Mouse (Mus musculus) skeletal muscle tissue, adult 2 months (tissue): ENCODE data around the gene Slc27a1.

Experiments used
- DNase-seq: peaks from one replicate; pipeline ENCODE4 v3.0.0-alpha.2; 2012; ENCODE audit warnings: low read depth, low spot score

Gene Slc27a1

DNA sequence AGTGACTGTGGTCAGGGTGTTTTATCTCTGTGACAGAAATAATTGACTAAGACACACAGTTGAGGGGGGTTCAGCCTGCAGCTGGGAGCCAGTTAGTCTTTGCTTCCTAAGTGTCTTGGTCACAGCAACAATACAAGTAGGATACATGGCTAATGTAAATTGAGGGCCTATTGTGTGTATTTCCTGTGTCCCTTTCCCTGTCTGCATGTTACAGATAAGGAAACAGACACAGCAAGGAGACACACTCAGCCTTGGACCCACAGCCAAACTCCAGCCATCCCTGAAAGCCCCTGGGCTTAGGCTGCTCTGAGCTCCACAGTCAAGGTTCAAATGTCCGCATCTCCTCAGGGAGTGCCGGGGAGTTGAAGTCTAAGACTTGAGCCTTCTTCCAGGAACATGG lies 14.0 kb upstream of the Slc27a1 start:
- no peak for DNase-seq

DNA sequence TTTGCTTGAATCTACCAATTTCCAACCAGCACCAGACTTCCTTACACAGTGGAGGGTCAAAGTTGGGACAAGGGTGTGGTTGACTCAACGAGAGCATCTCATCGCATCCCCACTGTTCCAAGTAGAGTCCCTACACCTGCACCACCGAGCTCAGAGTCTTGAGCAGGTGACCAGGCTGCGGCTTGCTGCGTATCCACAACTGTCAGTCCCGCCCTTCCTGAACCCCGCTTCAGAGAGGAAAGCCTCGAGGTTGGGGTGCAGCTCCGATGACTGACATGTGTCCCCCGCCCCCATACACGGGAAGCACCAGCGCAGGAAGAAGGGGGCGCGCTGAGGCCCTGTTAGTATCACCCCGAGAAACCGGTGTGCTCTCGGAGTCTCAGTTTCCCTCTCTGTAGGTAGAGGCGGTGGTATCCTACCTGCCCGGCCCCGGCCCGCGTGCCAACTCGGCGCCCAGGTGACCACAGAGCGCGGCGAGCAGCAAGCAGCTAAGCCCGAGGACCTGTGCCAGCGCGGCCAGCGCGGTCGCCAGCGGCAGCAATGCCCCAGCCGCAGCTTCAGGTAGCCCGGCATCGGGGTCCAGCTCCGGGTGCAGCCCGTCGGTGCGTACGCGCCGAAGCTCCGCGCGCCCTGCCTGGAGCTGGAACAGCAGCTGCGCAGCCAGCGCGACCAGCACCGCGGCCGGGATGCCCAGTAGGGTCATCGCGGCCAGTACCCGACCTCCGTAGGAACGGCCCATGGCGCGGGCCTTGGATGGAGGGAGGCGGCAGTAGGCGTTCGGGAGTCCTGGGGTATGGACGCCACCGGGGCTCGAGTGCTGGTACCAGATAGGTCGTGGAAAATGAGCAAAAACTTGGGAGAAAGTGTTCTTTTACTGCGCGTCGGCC lies 10.4 kb upstream of the Slc27a1 start, which contains the start of gene Tmem221:
Gene Tmem221 (minus strand): TSS at position 801 of the 887 bp plus-strand sequence.
- DNase-seq, result no peak

DNA sequence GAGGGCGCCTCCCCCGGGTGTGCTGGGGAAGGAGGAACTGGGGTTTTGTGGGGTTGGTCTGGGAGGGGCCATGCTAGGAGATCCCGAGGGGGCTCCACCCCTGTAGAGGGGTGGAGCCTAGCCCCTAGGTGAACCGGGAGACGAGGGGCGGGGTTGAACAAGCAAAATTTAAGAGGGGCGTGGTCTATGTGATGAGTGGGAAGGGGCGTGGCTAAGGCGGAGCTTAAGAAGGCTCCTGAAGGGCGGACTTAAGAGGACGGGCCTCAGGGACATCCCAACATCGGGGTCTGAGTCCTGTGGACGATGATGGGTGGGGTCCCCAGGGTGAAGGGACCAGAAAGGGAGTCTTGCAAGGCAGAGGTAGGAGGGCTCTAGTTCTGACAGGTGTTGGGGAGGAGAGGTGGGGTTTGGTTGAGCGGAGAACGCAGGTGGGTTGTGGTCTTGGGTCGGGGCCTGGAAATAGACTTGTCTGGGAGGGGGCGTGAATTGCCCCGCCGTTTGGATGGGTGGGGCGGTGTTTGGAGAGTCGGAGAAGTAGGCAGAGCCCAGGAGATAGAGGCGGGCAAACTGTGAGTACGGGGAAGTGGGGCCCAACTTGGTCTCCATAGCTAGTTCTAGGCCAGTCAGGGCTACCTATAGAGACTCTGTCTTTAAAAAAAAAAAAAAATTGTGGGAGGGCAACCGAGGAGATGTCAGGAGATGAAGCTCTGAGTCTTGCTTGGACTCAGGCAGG lies 9.6 kb upstream of the Slc27a1 start:
- peak; percentile 56 for DNase-seq

DNA sequence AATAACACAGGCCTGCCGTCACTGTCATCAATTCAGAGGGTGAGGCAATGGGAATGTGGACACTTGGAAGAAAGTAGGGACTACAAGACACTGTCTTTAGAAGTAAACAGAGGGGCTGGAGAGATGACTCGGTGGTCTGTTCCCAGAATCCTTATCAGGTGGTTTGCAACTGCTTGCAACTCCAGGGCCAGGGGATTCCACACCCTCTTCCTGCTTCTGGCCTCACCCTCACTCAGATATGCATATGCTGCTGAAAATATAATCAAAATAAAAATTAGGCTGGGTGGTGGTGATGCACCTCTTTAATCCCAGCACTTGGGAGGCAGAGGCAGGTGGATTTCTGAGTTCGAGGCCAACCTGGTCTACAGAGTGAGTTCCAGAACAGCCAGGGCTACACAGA lies 8.6 kb upstream of the Slc27a1 start:
- no peak for DNase-seq

DNA sequence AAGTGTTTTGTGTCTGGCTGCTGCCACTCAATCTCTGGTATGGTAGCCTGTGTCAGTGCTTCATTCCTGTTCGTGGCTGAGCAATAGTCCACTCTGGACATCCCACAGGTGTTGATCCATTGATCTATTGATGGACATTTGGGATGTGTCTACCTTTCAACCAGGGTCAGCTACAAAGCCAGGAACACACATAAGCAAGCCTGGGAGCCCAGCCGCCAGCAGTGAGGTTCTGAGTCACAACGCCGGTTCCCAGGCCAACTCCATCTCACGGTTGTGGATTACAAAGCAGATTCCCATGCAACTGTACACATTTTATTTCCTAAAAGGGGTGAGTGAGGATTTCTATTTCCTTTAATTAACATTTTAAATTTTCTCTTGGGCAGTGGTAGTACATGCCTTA lies 7.9 kb upstream of the Slc27a1 start:
- DNase-seq, result no peak

DNA sequence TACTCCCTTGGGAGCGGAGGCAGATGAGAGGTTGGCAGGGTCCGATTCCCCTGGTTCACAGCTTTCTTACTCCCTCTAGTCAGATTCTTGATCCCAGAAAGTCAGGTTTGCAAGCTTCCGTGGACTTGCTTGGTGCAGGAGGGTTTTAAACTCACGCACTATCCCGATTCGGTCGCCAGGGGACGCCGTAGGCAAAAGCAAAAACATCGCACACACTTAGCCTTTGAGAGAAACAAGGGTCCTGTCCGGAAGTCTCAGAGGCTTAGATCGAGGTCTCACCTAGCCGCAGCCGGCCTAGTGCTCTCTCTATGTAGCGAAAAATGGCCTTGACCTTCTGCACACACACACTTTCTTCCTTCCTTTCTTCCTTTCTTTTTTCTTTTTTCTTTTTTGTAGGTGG lies 7.3 kb upstream of the Slc27a1 start:
- peak; percentile 59 for DNase-seq

DNA sequence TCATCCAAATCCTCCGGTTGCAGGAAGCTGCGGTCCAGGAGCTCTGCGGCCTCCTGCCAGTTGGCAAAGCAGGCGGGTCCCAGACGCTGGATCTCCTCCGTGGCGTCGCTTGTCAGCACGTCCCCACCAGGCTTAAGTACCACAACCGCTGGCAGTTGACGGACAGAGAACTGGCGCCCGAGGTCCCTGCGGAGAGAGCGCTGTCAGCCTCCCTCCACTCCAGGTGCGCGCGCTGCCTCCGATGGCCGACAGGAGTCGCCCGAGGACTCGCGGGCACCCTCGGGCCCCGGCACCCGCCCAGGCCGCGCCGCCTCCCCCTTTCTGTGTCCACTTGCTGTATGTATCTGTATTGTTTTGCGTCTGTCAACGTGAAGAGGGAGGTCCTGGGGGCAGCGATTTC lies 5.9 kb upstream of the Slc27a1 start:
- DNase-seq, result peak; percentile 51

DNA sequence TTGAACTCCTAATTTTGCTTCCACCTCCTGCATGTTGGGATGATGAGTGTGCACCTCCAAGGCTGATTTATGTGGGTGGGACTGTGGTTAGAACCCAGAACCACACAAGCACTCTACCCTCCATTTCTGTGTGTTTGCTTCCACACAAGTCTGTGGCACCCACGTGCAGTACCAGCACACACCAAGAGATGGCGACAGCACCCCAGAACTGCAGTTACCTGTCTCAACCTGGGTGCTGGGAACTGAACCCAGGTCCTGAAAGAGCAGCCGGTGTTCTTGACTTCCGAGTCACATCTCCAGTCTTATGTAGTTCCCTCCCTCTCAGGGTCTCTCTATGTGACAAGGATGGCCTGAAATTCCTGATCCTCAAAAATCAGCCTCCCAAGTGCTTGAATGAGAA lies 4.7 kb upstream of the Slc27a1 start:
- DNase-seq, result no peak

DNA sequence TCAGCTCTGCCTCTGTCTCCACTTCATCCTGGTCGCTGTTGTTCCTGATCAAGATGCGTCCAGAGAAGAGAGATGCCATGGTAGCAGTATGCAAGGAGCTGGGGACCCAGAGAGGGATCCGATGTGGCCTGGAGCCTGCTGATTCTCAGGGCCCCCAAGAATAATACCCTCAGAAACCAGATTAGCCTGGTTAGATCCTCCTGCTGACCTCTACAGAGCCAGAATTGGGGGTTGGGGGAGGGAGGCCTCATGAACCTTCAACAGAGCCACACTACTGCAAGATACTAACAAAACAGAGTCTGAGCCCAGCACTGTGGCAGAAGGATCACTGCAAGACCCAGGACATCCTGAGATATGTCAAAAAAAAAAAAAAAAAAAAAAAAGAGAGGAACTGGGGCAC lies 2.2 kb upstream of the Slc27a1 start, which contains the start of gene Nxnl1:
Gene Nxnl1 (minus strand): TSS at position 101 of the 400 bp plus-strand sequence.
- no peak for DNase-seq

DNA sequence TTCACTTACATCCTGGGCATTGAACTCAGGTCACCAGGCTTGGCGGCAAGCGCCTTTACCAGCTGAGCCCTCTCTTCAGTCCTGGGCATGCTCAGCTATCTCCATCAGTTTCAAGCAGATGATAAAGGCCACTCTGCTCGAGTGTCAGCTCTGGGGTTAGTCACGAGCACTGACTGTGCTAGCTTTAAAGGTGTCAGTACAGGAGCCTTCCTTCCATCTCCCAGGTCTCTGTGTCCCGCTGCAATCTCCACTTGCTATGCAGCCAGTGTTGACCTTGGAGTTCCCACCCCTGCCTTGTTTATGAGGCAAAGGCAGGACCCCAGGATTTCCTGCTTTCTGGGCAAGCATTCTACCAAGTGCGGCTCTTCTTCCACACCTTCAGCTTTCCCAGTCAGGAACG lies 1.1 kb upstream of the Slc27a1 start:
- DNase-seq, result no peak

DNA sequence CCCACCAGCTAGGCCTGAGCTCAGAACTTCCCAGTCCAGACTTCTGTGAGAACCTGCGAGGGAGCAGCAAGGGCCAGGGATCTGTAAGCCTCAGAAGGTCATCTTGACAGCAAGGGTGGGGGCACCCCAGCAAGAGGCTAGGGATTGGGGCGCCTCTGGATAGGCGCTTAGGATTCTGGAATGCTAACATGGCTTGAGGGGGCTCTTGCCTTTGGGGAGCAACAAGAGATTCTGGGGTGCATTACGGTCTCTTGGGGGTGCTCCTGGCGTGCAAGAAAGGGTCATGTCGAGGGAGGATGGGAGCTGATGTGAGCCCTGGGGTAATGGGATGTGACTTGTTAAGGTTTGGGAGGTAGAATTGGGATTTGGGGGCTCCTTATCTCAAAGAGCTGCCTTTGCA lies 259 bp downstream of the Slc27a1 start:
- DNase-seq, result no peak

DNA sequence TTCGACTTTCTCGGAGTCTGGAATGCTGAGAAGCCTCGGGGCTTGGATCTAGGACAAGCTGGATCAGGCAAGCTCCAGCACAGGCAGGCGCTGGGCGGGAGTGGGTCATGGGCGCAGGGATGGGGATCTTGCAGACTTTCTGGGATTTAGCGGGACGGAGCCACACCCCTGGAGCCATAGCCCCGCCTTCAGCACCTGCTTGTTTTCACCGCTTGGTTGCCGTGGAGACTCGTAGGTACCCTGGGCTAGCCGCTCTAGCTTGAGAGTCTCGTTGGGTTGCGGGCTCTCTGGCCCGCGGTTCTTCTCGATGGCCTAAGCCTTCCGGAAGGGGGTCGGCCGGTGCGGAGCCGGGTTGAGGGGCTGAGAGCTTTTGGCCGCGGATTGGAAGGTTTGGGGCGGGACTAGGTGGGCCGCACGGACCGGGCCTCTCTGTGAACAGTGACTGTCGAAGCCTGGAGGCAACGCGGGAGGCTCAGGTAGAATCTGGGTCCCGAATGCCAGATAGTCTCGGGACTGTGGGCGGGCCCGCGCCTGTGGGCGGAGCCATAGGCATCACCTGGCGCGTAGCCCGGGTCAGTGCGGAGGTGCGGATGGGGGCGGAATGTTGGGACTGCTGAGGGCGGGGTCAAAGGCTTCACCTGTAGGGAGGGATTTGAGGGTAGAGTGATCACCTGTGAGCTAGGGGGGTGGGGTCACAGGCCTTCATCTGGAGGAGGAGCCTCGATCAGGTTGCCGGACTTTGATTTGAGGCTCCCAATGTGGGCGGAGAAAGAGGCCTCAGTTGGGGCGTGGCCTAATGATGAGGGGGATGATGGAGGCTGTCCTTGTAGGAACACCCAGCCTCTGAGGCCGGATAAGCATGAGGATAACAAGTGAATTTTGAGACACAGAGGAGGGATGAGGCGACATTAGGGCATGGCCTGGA lies 946 bp downstream of the Slc27a1 start:
- DNase-seq, result peak; percentile 79

DNA sequence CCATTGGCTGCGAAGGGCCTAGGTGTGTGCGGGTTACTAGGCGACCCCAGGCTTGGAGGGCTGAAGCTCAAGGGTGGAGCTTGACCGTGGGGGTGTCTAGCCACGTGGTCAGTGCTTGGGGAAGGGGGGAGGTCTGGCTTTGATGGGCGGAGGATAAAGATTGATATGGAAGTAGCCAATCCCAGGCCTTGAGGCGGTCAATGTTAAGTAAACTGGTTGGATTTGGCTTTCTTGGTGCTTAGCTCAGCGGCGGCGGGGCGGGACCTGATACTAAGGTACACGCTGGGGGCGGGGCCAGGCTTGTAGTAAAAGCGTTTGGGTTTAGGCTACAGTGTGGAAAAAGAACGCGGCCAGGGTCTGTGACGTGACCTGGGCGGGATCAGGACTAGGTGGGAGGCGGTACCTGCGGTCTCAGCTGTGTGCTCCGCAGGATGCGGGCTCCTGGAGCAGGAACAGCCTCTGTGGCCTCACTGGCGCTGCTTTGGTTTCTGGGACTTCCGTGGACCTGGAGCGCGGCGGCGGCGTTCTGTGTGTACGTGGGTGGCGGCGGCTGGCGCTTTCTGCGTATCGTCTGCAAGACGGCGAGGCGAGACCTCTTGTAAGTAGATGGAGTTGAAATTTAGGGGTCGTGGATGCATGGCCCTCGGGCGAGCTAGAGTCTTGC lies 1.7 kb downstream of the Slc27a1 start:
- peak; percentile 89 for DNase-seq

DNA sequence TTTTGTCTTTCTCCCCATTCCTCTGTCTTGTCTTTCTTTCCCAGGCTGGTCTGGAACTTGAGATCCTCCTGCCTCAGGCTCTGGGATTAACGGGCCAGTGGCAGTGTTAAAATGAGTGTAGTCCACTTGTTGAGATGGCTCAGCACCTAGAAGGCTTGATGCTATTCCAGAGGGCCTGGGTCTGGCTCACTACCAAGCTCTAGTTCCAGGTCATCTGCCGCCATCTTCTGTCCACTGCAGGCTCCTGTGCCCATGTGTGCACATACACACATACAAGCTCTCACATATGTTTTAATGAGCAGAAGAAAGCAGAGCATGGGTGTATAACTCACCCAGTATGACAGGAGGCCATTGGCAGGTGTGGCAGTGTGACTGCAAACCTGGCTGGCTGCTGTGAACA lies 3.4 kb downstream of the Slc27a1 start:
- no peak for DNase-seq

DNA sequence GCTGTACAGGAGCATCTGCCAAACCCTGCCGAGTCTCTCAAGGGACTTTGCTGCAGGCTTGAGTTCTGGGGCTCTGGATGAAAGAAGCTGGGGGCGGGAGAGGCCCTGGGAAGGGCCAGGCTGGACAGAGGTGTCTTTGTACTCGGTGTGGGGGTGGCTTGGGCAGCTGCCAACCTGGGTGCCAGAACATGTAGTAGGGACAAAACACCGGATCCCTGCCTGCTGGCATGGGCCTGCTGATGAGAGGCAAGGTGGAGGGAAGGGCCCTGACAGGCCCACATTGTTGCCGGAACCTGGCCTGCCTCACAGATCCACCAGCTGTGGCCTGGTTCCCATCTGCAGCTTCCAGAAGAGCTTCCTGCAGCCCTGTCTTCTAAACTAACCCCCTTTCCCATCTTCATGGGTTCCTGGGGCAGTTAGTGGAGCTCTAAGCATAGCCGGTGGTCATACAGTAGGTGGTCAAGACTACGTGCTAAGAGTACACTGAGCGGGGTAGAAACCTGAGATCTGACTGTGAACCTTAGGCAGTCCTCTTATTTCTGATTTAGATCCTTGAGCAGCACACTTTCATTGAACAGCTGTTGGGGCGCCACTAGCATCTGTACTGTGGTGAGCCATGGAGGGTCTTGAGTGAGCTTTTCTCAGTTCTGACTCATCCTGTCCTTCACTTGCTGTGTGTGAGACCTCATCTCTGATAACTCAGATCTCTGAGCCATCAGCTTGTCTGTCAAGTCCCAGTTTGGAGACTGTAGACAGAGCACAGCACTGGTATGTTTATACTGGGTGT lies 4.4 kb downstream of the Slc27a1 start:
- no peak for DNase-seq

DNA sequence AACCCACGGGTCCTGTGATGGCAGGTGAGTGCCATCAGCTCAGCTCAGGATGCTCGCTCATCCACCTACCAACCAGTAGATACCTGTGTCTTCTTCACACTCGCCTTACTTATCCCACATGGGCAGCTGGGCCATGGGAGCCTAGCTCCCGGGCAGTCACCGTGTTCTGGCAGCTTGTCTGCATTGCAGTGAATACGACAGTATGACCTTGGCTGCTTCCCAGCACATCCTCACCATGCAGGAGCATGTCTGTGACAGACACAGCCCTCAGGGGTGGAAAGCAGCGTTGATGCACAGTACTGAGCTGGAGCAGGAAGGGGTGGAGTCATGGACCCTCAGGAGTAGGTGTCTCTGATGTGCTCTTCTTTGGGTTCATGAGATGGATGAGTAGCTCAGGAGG lies 5.7 kb downstream of the Slc27a1 start:
- no peak for DNase-seq

DNA sequence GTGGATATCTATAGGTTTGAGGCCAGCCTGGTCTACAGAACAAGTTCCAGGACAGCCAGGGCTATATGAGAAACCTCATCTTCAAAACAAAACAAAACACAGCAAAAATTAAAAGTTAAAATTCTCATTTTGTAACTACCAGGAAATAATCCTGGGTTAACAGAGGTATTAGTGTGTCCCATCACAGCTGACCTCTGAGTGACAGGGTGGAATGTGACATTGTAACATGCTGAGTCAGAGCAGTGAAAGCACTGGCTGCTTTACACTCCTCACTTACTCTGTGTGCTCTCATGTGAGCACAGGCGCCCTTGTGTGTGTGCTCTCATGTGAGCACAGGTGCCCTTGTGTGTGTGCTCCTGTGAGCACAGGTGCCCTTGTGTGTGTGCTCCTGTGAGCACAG lies 6.3 kb downstream of the Slc27a1 start:
- no peak for DNase-seq

DNA sequence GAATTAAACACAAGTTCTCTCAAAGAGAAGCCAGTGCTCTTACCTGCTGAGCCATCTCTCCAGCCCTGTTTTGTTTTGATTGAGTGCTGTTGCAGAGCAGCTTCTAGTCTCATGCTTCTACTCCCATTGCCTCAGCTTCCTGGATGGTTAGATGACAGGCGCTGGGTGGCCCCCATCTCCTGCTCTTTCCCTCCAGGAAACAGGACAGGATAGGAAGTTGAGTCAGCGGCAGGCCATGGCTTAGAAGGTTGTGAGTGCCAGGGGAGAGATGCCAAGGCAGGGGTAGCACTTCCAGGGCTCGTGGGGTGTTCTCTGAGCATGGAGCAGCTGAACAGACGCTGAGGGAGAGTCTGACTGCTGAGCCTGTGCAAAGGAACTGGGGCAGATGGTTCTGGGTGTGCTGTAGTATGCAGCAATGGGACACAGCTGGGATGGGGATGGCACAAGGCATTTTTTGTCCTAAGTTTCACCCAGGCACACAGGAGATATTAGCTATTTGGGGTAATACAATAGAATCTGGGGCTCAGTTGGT lies 9.2 kb downstream of the Slc27a1 start:
- DNase-seq, result no peak

DNA sequence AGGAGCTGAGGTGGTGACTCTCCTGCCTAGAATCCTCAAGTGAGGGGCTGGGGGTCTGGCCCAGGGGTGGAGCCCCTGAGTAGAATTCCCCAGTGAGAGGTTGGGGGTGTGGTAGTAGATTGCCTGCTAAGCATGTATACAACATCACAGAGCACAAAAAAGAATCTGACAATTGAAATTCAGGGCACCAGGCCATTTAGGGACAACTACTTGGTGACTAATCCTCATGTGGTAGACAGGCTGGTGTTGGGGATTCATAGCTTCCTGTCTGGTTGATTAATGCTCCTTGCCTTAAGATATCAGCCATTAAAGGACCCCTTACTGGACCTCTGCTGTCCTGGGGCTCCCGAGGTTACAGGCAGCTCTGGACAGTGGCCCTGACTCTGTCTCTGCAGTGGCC lies 10.3 kb downstream of the Slc27a1 start:
- no peak for DNase-seq

DNA sequence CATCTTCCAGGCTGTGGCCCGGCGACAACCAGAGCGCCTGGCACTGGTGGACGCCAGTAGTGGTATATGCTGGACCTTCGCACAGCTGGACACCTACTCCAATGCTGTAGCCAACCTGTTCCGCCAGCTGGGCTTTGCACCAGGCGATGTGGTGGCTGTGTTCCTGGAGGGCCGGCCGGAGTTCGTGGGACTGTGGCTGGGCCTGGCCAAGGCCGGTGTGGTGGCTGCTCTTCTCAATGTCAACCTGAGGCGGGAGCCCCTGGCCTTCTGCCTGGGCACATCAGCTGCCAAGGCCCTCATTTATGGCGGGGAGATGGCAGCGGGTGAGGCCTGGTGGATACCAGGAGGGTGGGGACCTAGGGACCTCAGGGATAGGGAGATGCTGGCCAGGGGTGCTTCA lies 10.8 kb downstream of the Slc27a1 start:
- peak; percentile 78 for DNase-seq
